Mouse (Mus musculus): ENCODE measurements around the gene Fam126b.
A peak's percentile ranks its signal among the peaks of the same experiment; 100 is the strongest.
"Not testable (repeated sequence)": the region's sequence is repeated elsewhere in the genome, so short reads cannot be mapped to it uniquely, and the experiment has no call there.

Gene Fam126b

DNA sequence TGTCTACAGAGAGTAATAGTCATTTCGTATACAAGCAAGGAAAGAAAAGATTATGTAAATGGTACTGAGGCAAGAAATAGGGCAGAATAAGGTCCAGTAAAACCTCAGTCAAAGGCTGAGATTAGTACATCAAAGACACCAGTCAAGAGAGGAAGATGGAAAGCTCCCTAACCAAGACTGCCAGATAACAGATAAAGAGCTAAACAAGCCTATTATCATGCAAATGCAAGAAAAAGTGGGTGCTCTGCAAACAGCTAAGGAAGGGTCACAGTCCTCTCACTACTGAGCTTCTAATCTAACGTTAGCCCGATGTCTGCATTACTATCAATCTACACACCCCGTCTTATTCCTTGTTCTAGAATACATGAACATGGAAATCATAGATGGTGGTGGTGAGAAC, 15.7 kb downstream of the Fam126b start:
- no peak for DNase-seq (ENCODE audit: low spot score in 2 of 2)

DNA sequence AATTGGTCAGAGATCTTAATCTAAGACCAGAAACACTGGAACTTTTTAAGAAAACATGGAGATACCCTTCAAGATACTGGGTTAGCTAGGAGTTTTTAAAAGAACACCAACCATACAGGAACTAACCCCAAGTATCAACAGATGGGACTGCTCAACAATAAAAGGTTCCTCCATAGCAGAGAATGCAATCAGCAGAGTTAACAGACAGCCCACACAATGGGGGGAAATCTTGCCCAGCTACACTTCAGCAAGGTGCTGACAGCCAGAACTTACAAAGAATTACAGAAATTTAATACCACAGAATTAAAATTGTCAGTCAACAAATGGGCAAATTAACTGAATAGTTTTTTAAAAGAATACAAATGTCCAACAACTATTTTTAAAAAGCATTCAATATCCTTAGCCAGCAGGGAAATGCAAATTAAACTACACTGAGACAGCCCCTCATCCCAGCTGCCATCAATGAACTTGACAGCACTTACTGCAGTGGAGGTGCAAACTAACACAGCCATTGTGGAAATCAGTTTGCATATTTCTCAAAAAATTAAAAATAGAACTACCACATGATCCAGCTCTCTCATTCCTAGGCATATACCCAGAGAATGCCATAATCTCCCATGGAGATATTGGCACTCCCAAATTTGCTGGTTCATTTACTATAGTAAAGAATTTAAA, 17.5 kb downstream of the Fam126b start:
- DNase-seq (ENCODE audit: low spot score in 2 of 2): no peak

GRCm38 (mm10) chr1:58566621-58567020, 19.5 kb downstream of the Fam126b start:
- no peak for DNase-seq (ENCODE audit: low spot score in 2 of 2)

GRCm38 (mm10) chr1:58564981-58565380, 21.1 kb downstream of the Fam126b start:
- DNase-seq (ENCODE audit: low spot score in 2 of 2): no peak

DNA sequence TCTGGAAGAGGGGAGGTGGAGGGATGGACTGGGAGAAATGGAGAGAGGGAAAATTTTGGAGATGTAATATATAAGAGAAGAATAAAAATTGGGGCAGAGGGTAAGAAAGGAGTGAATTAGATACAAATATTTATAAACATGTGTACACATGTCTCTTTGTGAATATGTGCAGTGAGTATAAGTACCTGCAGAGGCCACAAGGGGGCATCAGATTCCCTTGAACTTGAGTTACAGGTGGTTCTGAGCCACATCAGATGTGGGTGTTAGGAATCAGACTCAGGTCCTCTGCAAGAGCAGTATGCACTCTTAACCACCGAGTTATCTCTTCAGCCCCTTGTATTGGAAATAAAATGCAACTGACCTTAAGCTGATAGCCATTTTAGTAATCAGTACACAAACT, 23.7 kb downstream of the Fam126b start:
- peak in 1 of 2 experiments; percentile 32 for DNase-seq (ENCODE audit: low spot score in 2 of 2)

DNA sequence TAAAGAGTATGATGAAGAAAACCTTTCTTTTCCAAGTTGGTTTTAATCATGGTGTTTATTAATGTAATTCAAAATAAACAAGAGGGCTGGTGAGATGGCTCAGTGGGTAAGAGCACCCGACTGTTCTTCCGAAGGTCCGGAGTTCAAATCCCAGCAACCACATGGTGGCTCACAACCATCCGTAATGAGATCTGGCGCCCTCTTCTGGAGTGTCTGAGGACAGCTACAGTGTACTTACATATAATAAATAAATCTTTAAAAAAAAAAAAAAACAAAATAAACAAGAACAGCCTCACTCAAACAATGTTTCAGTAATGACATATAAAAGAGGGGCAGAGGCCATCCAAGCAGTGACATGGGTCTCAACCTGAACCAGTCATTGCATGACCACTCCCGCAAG, 25.8 kb downstream of the Fam126b start:
- DNase-seq (ENCODE audit: low spot score in 2 of 2): not testable (repeated sequence)

DNA sequence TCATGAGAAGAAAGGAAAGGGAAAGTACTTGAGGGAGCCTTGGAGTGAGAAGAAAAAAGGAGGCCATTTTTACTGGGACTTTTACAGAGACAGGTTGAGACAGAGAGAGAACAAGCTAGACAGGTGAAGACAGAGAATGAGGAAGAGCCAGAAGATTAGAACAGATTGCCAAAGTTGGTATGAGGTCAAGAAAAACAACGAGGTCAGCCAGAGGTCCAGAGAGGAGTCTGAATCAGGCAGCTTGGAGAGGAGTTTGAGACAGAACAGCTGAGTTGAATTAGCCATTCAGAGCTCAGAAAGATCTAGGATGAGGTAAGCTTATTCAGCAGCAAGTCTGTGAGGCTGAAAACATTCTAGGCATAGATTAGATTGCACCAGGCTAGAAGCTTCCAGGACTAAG, 44.7 kb downstream of the Fam126b start:
- no peak for DNase-seq (ENCODE audit: low spot score in 2 of 2)

DNA sequence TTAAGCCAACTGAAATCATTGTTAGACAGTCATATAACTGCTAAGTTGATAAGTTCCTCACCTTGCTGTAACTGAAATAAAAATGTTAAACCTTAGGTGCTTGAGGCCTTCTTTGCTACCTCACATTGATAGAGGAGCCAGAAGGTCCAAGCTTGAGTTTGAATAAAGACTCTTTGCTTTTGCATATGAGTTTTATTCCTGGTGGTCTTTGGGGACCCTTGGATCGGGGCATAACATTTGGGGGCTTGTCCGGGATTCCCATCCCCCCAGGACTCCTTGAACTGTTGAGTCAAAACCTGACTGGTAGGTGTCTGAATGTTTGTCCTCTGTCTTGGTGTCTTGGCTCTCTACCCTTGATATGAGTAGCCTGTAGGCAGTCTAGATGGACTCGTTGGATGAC, 78.9 kb downstream of the Fam126b start:
- no peak for DNase-seq (ENCODE audit: low spot score in 2 of 2)

- DNase-seq (ENCODE audit: low spot score in 2 of 2): peak; percentile 96 to 97
Measured at GRCm38 (mm10) chr1:58504577-58505254, 81.4 kb downstream of the Fam126b start, which contains the start of gene Orc2. Gene Orc2, minus strand, starts transcription at chr1:58505109.

DNA sequence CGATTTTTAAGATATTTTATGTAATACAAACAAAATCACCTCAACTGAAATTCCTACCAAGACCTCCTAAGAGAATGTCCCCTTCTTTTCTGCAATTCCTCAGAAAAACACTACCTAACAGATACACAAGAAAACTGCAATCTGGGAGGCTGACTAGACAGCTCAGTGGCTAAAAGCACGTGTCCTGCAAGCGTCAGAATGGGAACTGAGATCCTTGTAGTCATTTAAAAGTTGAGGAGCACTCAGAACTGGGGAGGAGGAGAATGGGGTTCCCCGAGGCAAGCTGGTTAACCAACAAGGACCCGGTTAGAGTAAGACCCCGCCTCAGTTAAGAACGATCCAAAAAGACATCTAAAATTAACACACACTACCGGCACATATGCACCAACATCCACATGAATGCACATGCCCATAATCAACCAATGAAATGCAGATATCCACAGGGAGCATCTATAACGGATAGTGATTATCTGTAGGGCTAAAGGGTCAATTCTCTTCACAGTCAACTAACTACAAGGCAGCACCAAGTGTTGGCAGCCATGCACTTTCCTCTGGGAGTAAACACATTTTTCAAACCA, 82.2 kb downstream of the Fam126b start:
- DNase-seq (ENCODE audit: low spot score in 2 of 2): no peak

- no peak for DNase-seq (ENCODE audit: low spot score in 2 of 2)
Measured at GRCm38 (mm10) chr1:58503134-58503533, 83.0 kb downstream of the Fam126b start.

GRCm38 (mm10) chr1:58498758-58499157, 87.4 kb downstream of the Fam126b start:
- no peak for DNase-seq (ENCODE audit: low spot score in 2 of 2)

DNA sequence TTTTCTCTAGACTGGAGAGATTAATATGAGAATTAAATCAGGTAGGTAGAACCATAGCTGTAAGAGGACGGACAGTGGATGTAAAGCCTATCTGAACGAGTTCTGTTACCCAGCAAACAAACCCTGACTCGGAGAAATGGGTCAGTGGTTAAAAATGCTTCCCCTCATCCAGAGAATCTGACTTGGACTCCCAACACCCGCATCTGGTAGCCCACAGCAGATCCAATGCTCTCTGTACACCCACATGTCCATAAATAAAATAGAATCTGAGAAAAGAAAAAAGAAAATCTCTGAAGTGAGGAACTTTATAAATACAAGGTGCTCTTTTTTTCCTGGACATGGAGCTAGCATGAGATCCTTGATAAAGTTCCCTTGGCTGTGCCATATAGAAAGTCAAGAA, 88.4 kb downstream of the Fam126b start:
- no peak for DNase-seq (ENCODE audit: low spot score in 2 of 2)

GRCm38 (mm10) chr1:58495603-58496002, 90.5 kb downstream of the Fam126b start:
- no peak for DNase-seq (ENCODE audit: low spot score in 2 of 2)

DNA sequence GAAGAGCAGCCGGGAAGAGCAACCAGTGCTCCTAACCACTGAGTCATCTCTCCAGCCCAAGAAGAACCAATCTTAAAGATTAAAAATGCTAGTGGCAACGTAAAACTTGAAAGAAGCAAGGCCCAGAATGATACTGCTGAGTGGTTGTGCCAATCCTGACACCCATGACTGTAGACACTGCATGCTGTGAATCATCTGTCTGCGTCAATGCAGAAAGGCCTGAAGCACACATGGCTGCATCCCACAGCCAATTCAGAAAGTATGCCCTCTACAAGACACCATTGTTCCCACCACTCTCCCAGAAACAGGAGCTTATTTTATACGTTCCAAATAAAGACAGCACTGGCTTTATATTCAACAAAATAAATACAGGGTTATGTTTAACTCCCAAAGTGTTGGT, 103.5 kb downstream of the Fam126b start:
- DNase-seq (ENCODE audit: low spot score in 2 of 2): no peak

- DNase-seq (ENCODE audit: low spot score in 2 of 2): no peak
Measured at GRCm38 (mm10) chr1:58475662-58476061, 110.5 kb downstream of the Fam126b start.

Measured in right cerebral cortex, postnatal 10 days (tissue).